Mouse (Mus musculus) stomach, embryonic 14.5 days (tissue): Measurements from ENCODE around the gene Casp9. TPM values are rescaled to one million over a fixed set of nuclear protein-coding genes. Genes with fewer than 3 reads are reported as not detected.

Source experiments
- ATAC-seq: fragments of 200-750 bp; cut with Nextera tagmentation; 2 replicates; pipeline ENCODE4 v1.8.0; 2017; ENCODE audit warnings: low read depth, moderate TSS enrichment; ENCODE audit not compliant: insufficient number of reproducible peaks, insufficient read depth, low FRiP score
- H3K27ac ChIP-seq: fragments of 300-500 bp; sonication (generic); 2 replicates; pipeline ENCODE4 v1.5.1; 2014; ENCODE audit warnings: mild to moderate bottlenecking, low read length, moderate library complexity, mixed read lengths
- H3K27me3 ChIP-seq: fragments of 300-500 bp; sonication (generic); 2 replicates; pipeline ENCODE4 v1.6.1; 2014; ENCODE audit warnings: low read length, control low read depth, mixed read lengths; ENCODE audit not compliant: control insufficient read depth, insufficient read depth
- H3K36me3 ChIP-seq: fragments of 300-500 bp; sonication (generic); 2 replicates; pipeline ENCODE4 v1.6.1; 2014; ENCODE audit warnings: mild to moderate bottlenecking, control low read depth, low read length, moderate library complexity, mixed read lengths; ENCODE audit not compliant: control insufficient read depth, insufficient read depth
- H3K4me1 ChIP-seq: fragments of 300-500 bp; sonication (generic); 2 replicates; pipeline ENCODE4 v1.6.1; 2014; ENCODE audit warnings: low read length, control low read depth, mixed read lengths; ENCODE audit not compliant: control insufficient read depth, insufficient read depth
- H3K4me2 ChIP-seq: fragments of 300-500 bp; sonication (generic); replicated peaks from 2 replicates; pipeline ENCODE4 v1.6.1; 2014; ENCODE audit warnings: low read depth, low read length, control low read depth
- H3K4me3 ChIP-seq: fragments of 300-500 bp; sonication (generic); 2 replicates; pipeline ENCODE4 v1.5.1; 2014; ENCODE audit warnings: low read depth, low read length, control low read depth
- H3K9ac ChIP-seq: fragments of 300-500 bp; sonication (generic); replicated peaks from 2 replicates; pipeline ENCODE4 v1.6.1; 2014; ENCODE audit warnings: low read depth, mild to moderate bottlenecking, control low read depth, low read length, moderate library complexity, mixed read lengths
- H3K9me3 ChIP-seq: fragments of 300-500 bp; sonication (generic); 2 replicates; pipeline ENCODE4 v1.6.1; 2016; ENCODE audit warnings: low read depth, low read length, control low read depth; ENCODE audit not compliant: control insufficient read depth
- WGBS: fragments of 180-500 bp; shearing (Covaris S2); extraction: QIAGEN DNeasy Blood & Tissue Kit; methylation state at CpG from one replicate; pipeline ENCODE4 v1.1.7; 2014; 5-methylcytosine and 5-hydroxymethylcytosine counted together
- polyA plus RNA-seq: library from polyadenylated mRNA; unstranded; fragments of >200 nt; fragmentation: Nextera tagmentation; extraction: Ambion mirVana; gene quantifications from 2 replicates; pipeline ENCODE4 v1.2.1, GENCODE M21; 2014

The Casp9 gene
- polyA plus RNA-seq, 1 experiment from 2014 or later: 18.0 TPM

DNA sequence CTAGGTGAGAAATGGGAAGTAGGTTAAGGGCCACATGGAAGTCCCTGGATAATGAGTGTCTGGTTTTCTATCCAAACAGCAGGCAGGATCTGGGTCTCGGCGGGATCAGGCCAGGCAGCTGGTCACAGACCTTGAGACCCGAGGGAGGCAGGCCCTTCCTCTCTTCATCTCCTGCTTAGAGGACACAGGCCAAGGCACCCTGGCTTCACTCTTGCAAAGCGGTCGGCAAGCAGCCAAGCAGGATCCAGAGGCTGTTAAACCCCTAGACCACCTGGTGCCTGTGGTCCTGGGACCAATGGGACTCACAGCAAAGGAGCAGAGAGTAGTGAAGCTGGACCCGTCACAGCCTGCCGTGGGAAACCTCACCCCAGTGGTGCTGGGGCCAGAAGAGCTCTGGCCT, 2.9 kb downstream of the Casp9 start:
- H3K4me3 ChIP-seq: no peak overlapping the region
- 79% methylated on average over 7 of the region's 7 CpGs for WGBS
- no peaks in the 10 kb centered on the region; the same call in 1 of the 2 replicates for H3K4me1 ChIP-seq
- no peak for ATAC-seq
- no peaks in the 10 kb centered on the region for H3K27me3 ChIP-seq
- no peaks in the 10 kb centered on the region for H3K9me3 ChIP-seq
- no peak overlapping the region for H3K27ac ChIP-seq
- no peak overlapping the region for H3K4me2 ChIP-seq
- H3K36me3 ChIP-seq: peaks cover 4% of the 10 kb centered on the region; the same call in 1 of the 2 replicates
- no peak overlapping the region for H3K9ac ChIP-seq

- H3K9me3 ChIP-seq: no peaks in the 10 kb centered on the region
- no peak overlapping the region for H3K4me2 ChIP-seq
- ATAC-seq: no peak
- peaks cover 4% of the 10 kb centered on the region; the same call in 1 of the 2 replicates for H3K36me3 ChIP-seq
- H3K4me1 ChIP-seq: no peaks in the 10 kb centered on the region; the same call in 1 of the 2 replicates
- no peaks in the 10 kb centered on the region for H3K27me3 ChIP-seq
- WGBS: 85% methylated on average over 4 of the region's 4 CpGs
- no peak overlapping the region for H3K27ac ChIP-seq
- H3K9ac ChIP-seq: no peak overlapping the region
- H3K4me3 ChIP-seq: no peak overlapping the region
Measured at GRCm38 (mm10) chr4:141796954-141797353, 3.5 kb downstream of the Casp9 start.

GRCm38 (mm10) chr4:141797545-141797944, 4.1 kb downstream of the Casp9 start:
- ATAC-seq: no peak
- no peaks in the 10 kb centered on the region for H3K27me3 ChIP-seq
- no peak overlapping the region for H3K4me3 ChIP-seq
- 91% methylated on average over 5 of the region's 5 CpGs for WGBS
- H3K36me3 ChIP-seq: peaks cover 4% of the 10 kb centered on the region; the same call in 1 of the 2 replicates
- no peaks in the 10 kb centered on the region for H3K9me3 ChIP-seq
- no peak overlapping the region for H3K27ac ChIP-seq
- H3K9ac ChIP-seq: no peak overlapping the region
- no peaks in the 10 kb centered on the region; the same call in 1 of the 2 replicates for H3K4me1 ChIP-seq
- no peak overlapping the region for H3K4me2 ChIP-seq

- no peaks in the 10 kb centered on the region for H3K9me3 ChIP-seq
- no peak overlapping the region for H3K27ac ChIP-seq
- H3K4me1 ChIP-seq: no peaks in the 10 kb centered on the region
- no peak for ATAC-seq
- no peak overlapping the region for H3K4me2 ChIP-seq
- H3K9ac ChIP-seq: no peak overlapping the region
- 90% methylated on average over 4 of the region's 4 CpGs for WGBS
- no peak overlapping the region for H3K4me3 ChIP-seq
- H3K36me3 ChIP-seq: peaks cover 35% of the 10 kb centered on the region
- H3K27me3 ChIP-seq: no peaks in the 10 kb centered on the region
Measured at GRCm38 (mm10) chr4:141804105-141804504, 10.7 kb downstream of the Casp9 start.

DNA sequence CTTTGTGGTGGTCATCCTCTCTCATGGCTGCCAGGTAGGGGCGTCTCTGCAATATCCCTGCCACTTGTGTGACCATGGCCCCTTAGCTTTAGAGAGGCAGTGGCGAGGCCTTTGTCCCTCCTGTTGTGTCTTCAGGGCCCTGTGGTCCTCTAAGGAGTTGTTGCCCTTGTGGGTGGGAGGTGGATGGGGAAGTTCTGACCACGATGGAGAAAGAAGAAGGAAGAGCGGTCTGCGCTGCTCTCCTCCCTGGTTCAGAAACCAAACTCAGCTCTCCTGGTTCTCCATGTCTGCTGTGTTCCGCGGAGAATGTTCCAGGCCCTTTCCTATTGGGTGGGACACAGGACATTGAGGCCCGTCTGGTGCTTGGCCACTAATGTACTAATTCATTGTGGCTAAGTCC, 12.5 kb downstream of the Casp9 start:
- Histone ChIP-seq H3K9ac (no peak overlapping the region), H3K9me3 (no peaks in the 10 kb centered on the region), H3K36me3 (peaks cover 46% of the 10 kb centered on the region), H3K4me2 (no peak overlapping the region), H3K4me1 (no peaks in the 10 kb centered on the region), H3K27me3 (no peaks in the 10 kb centered on the region), H3K27ac (no peak overlapping the region), H3K4me3 (no peak overlapping the region)
- ATAC-seq: no peak
- 95% methylated on average over 8 of the region's 8 CpGs for WGBS

- no peak overlapping the region for H3K4me3 ChIP-seq
- H3K27me3 ChIP-seq: no peaks in the 10 kb centered on the region
- H3K36me3 ChIP-seq: peaks cover 72% of the 10 kb centered on the region
- H3K9me3 ChIP-seq: no peaks in the 10 kb centered on the region
- 80% methylated on average over 8 of the region's 8 CpGs for WGBS
- ATAC-seq: 0 out of 2 replicates have a peak, but pooled peaks have one; percentile 17
- H3K9ac ChIP-seq: no peak overlapping the region
- H3K4me2 ChIP-seq: no peak overlapping the region
- no peak overlapping the region for H3K27ac ChIP-seq
- no peaks in the 10 kb centered on the region for H3K4me1 ChIP-seq
Measured at GRCm38 (mm10) chr4:141809850-141810464, 16.5 kb downstream of the Casp9 start.

- Histone ChIP-seq H3K4me1 (no peaks in the 10 kb centered on the region), H3K9me3 (no peaks in the 10 kb centered on the region), H3K4me2 (no peak overlapping the region), H3K27me3 (no peaks in the 10 kb centered on the region), H3K9ac (no peak overlapping the region), H3K36me3 (peaks cover 61% of the 10 kb centered on the region), H3K27ac (no peak overlapping the region), H3K4me3 (no peak overlapping the region)
- ATAC-seq: no peak
- whole genome bisulfite sequencing: 97% methylated on average over 2 of the region's 2 CpGs
Measured at GRCm38 (mm10) chr4:141810975-141811374, 17.6 kb downstream of the Casp9 start.

DNA sequence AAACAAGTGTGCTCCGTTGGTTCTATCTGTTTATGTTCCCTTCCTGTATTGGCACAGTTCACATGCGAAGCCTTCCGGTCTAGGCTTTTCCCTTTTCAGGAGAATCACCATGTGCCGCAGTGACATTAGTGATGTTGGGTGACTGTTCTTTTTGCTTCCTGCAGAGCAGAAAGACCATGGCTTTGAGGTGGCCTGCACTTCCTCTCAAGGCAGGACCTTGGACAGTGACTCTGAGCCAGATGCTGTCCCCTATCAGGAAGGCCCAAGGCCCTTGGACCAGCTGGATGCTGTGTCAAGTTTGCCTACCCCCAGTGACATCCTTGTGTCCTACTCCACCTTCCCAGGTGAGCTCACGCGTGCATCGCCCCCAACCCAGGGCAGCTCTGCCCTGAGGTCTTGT, 18.0 kb downstream of the Casp9 start:
- no peaks in the 10 kb centered on the region for H3K9me3 ChIP-seq
- no peak for ATAC-seq
- no peak overlapping the region for H3K4me3 ChIP-seq
- no peak overlapping the region for H3K9ac ChIP-seq
- H3K27me3 ChIP-seq: no peaks in the 10 kb centered on the region
- no peaks in the 10 kb centered on the region for H3K4me1 ChIP-seq
- H3K27ac ChIP-seq: no peak overlapping the region
- 92% methylated on average over 7 of the region's 7 CpGs for WGBS
- no peak overlapping the region for H3K4me2 ChIP-seq
- peaks cover 59% of the 10 kb centered on the region for H3K36me3 ChIP-seq

DNA sequence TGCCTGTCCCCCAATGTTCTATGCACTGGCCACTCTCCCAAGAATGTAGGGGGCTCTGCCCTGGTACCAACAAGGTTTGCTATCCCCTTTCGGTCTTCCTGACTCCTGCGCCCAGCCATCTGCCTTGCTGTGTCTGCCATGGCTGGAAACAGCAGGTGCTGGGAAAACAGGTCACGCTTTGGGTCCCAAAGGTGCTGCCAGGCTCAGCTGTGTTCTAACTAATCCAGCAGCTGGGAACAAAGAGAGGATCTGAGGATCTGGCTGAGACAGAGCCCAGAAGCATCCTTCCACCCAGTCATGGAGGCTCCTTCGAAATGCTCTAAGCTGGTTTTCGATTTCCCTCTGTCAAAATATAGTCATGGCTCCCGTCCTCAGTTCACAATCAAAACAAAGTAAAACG, 22.9 kb downstream of the Casp9 start:
- H3K9ac ChIP-seq: no peak overlapping the region
- H3K4me1 ChIP-seq: 0 out of 2 replicates have a peak, but pooled peaks cover 2% of the 10 kb centered on the region
- no peak overlapping the region for H3K4me3 ChIP-seq
- ATAC-seq: no peak
- no peaks in the 10 kb centered on the region for H3K27me3 ChIP-seq
- H3K27ac ChIP-seq: no peak overlapping the region
- 87% methylated on average over 7 of the region's 7 CpGs for WGBS
- no peaks in the 10 kb centered on the region for H3K9me3 ChIP-seq
- H3K36me3 ChIP-seq: peaks cover 27% of the 10 kb centered on the region
- no peak overlapping the region for H3K4me2 ChIP-seq
